Mouse (Mus musculus) erythroblast, embryonic 14.5 days (primary cell): ENCODE results near the gene Gm44579.

ENCODE experiments used
- GATA1 ChIP-seq: IDR thresholded peaks from 2 replicates; pipeline ENCODE4 v1.6.1; 2012; ENCODE audit warnings: low read length, inconsistent platforms, mixed read lengths
- TAL1 ChIP-seq: IDR thresholded peaks from 3 replicates; pipeline ENCODE4 v1.6.1; 2012; ENCODE audit warnings: low read length, inconsistent platforms, mixed read lengths

DNA sequence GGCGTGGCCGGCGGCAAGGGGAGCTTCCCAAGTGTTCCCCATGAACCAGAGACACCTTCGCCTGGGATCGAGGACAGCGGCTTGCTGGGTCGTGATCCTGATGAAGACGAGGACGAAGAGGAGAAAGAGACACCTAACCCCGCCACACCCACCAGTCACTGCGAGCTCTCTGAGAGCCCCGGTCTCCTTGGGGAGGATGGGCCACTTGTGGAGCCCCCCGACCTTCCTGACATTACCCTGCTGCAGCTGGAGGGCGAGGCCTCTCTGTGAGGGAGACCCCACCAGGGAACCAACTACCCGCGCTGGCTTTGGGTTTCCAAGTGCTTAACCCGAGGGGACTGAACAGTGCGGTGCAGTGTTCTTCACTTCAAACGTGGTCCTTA, 52.2 kb downstream of the Gm44579 start:
- TF ChIP-seq GATA1, result no peak
- no peak for TF ChIP-seq TAL1
